Mouse (Mus musculus): ENCODE data around the gene Enc1.

DNA sequence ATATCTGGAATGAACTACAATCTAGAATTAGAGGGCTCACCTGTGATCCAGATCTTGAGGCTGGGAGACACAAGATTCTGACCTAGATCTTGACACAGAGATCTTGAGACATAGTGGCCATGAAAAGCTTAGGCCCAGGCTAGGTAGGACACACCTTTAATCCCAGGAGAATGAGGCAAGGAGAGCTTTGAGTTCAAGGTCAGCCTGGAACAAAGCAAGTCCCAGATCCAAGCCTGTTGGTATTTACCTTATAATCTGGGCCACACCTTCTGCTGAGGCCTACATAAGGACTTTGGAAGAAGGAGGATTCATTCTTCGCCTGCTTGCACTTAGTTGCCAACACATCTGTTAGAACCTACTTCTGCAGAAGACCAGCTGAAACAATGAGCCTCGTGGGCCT lies 41.8 kb upstream of the Enc1 start:
- TF ChIP-seq POLR2A (IDR thresholded peaks at IDR 0.05; ENCODE audit: borderline replicate concordance, control insufficient read depth, low read depth, low read length) (no peak), CTCF (IDR thresholded peaks at IDR 0.05; ENCODE audit: control insufficient read depth, insufficient read depth, low read length) (no peak)

Data from bone marrow, adult 2 months (tissue).